Mouse (Mus musculus) monocyte, adult 5-6 weeks (primary cell): ENCODE results near the gene Flnb. TPM values are rescaled to one million over a fixed set of nuclear protein-coding genes. Genes with fewer than 3 reads are reported as not detected.

ENCODE experiments used
- ATAC-seq: fragments of 153-309, 156-312 bp; replicated peaks from 2 replicates; pipeline ENCODE4 v1.8.0; 2017; ENCODE audit warnings: mild to moderate bottlenecking; ENCODE audit not compliant: low TSS enrichment, insufficient number of reproducible peaks, severe bottlenecking, poor library complexity, low FRiP score
- total RNA-seq: library from RNA; stranded (forward); fragments of 200-1000, 200-491, 200-594 nt; gene quantifications from 3 replicates; pipeline ENCODE4 v1.2.3, GENCODE M21; 2017

Gene Flnb
- total RNA-seq, 1 experiment from 2014 or later: 8.0 TPM

GRCm38 (mm10) chr14:7886008-7886407, 68.3 kb downstream of the Flnb start:
- ATAC-seq: no peak

GRCm38 (mm10) chr14:7887171-7887570, 69.4 kb downstream of the Flnb start:
- no peak for ATAC-seq

DNA sequence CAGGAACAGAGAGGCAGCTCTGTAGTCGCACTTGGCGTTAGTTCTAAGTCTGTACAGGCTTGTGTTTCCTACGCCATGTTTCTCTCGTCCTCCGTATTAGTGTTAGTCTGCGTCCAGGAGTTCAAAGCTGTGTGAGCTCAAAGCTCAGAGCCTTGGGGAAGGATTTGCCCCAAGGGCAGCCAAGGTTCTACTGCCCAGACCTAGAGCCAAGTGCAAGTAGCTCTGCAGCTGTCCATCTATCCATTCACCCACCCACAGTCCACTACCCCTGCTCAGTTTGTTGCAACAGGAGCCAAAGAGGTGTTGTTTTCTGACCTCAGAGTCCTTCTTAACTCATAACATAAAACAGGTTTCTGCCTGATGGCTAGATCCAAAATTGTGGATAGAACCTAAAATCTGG, 70.5 kb downstream of the Flnb start:
- no peak for ATAC-seq

DNA sequence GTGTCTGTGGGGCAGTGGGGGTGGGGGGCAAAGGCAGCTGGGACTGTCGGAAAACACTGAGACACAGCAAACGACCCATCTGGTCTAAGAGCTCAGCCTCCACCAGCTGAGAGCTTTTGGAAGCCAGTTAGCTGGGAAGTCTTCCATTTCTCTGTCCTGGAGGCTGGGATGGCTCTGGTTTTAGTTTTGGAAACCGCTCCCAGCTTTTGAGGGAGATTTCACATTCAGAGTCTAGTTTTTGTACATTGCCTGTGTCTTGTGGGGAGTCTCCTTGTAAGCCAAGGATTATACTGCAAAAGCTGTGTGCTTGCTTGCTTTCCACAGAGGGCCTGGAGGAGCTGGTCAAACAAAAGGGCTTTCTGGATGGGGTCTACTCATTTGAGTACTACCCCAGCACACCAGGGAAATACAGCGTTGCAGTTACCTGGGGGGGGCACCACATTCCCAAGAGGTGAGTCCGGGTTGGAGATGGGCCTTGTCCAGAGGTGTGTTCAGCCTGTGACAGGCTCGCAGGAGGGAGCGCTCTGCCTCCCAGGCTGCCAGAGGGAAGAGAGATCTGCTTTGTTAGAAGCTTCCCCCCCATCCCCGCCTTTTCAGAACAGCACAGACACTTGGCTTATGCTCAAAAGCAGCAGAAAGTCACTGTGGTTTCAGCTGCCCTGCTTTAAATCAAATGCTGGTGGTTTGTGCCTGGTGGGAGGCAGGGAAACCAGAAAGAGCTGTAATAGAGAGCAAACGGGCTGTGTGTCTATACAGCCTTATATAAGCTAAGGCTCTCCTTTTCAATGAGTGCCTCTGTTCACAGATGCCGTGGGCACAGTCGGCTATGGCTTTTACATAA, 71.3 kb downstream of the Flnb start:
- no peak for ATAC-seq

DNA sequence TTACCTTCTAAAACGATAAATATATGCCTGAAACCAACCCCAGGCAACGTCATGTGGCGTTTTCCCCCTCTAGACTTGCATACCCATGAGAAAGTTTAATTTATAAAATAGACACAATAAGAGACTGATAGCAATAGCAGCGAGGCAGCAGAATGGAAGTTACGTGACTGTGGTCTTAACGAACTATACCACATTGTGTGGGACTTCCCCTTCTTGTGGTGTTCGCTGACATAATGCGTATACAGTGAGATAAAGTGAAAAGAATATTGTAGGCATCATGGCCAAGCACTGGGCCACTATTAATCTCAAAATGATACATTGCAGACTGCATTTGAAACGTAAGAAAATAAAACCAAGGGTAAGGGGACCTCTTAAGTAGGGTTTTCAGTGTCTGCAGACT, 72.1 kb downstream of the Flnb start:
- ATAC-seq: peak; percentile 53; the same call in 1 of the 2 replicates

- ATAC-seq: no peak
These were observed 73.6 kb downstream of the Flnb start for GRCm38 (mm10) chr14:7891401-7891800.

GRCm38 (mm10) chr14:7896126-7896525, 78.4 kb downstream of the Flnb start:
- no peak for ATAC-seq

DNA sequence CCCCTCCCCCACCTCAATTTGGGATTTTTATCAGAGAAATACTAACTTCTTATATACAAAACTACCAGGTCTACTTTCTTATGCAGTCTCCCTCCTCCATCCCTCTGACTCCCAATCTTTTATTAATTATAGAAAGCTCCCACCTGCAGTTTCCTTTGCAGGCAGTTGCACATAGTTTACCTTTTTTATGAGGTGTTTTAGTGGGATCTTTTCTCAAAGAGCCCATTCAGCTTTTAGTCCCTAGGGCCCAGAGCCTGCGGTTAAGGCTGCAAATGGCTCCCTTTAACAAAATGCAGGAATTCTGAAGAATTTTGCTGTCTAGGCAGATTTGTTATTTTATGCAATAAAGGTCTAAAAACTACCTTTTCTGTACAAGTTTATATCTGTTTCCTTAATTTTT, 78.9 kb downstream of the Flnb start:
- no peak for ATAC-seq

DNA sequence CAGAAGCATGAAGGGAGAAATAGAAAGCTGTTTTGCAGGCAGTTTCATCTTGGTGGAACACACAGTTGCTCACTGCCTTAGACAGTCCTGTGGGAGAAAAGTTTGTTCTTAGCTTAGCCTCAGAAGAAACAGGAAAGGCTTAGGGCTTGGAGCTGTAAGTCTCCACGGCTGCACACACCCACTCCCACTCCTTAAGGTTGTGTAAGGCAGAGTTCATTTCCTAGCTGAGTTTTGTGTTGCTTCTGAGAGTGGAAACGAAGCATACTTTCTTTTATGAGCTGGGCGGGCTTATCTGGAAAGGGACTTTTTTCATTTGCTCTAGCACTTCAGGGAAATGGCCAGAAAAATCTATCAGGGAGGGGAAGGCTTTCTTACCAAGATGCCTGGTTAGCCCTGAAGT, 82.2 kb downstream of the Flnb start:
- no peak for ATAC-seq

DNA sequence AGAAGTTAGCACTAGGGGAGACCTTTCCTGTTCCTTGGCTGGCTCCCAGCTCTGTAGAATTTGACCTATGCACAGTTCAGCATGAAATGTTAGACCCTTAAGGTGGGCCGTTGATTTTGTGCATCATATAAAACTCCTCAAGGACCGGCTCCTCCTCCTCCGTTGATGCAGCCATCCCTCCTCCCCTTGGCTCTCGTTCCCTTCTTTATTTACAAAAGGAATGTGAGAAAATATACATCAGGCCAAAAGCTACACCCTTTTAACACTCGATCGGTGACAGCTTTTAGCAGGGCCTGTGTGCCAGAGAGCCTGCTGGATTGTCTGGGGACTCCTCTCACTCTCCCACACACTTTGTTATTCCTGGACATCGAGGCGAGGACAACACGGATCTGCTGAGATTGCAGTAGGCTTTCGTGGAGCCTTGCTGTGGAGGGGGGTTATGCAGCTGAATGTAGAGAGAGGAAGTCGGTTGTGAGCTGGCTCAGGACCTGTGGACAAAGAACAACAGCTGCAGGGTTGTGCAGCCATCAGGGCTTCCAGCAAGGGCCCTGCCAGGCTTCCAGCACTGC, 82.8 kb downstream of the Flnb start:
- no peak for ATAC-seq

- ATAC-seq: no peak
These were observed 83.9 kb downstream of the Flnb start for GRCm38 (mm10) chr14:7901484-7902240.

DNA sequence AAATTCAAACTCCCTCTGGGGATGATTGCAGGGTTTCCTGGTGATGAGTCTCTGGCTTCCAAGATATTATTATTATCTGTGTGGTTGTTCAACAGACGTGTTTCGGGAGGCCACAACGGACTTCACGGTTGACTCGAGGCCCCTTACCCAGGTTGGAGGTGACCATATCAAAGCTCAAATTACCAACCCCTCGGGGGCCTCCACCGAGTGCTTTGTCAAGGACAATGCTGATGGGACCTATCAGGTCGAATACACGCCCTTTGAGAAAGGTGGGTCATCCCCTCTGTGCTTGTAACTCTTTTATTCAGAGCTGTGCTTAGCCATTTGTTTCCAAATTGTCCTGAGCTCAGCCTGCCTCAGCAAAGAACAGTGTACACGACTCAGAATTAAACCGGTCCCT, 89.3 kb downstream of the Flnb start:
- ATAC-seq: no peak

- no peak for ATAC-seq
These were observed 91.7 kb downstream of the Flnb start for GRCm38 (mm10) chr14:7909472-7909871.

GRCm38 (mm10) chr14:7913842-7914241, 96.1 kb downstream of the Flnb start:
- peak; percentile 85 for ATAC-seq

DNA sequence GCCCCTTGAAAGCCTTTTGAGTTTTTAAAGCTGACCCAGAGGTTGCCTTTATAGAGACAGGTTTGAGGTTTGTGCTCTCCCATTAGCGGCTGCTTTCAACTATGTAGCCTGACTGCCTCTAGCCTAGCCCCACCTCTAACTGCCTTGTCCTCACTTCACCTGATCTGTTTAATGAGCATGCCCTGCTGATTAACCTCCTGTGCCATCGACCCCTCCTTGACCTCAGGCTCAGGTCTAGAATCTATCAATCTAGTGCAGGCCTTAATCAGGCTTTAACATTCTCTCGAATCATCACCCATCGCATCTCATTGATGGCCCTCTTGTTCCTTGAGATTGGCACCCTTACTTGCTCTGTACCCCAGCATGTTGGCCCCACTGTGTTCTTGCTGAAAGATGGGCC, 96.7 kb downstream of the Flnb start:
- ATAC-seq: no peak

- no peak for ATAC-seq
These were observed 100.6 kb downstream of the Flnb start for GRCm38 (mm10) chr14:7918150-7918991.

GRCm38 (mm10) chr14:7919309-7919708, 101.6 kb downstream of the Flnb start:
- ATAC-seq: no peak

GRCm38 (mm10) chr14:7919921-7920320, 102.2 kb downstream of the Flnb start:
- ATAC-seq: no peak

DNA sequence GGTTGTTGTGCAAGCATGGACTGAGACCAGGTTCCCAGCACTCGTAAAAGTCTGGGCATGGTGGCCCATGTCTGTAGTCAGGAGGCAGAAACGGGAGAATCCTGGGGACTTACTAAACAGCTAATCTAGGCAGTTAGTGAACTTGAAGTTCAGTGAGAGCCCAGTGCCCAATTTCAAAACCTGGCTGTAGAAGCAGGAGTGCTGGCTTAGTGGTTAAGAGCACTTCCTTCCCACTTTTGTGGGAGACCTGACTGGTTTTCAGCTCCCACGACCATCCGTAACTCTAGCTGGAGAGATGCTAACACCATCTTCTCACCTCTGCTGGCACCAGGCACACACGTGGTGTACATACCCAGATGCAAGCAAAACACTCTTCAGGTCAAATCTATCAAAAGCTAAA, 103.7 kb downstream of the Flnb start:
- ATAC-seq: no peak
